In genomic region chr2:90652101-90652500, GRCm38 (mm10) we compare ENCODE assay signal across 14 mouse cellular contexts. TPM values are rescaled to one million over a fixed set of nuclear protein-coding genes. Genes with fewer than 3 reads are reported as not detected.
DNase-seq lines count a peak whose midpoint lies in the region; TF ChIP-seq lines count a peak whose summit lies in the region.
"Had no signal": no experiment of that assay in that cellular context is flagged by ENCODE, and none has a peak within 500 bp of the region (broad histone marks: within the 10 kb centered on the region; RNA-seq: fewer than 3 reads in every experiment).

No protein-coding gene starts in this region.

- no peaks in the 10 kb centered on the region for H3K4me1 ChIP-seq in heart, embryonic 10.5 days
- H3K4me1 ChIP-seq in thymus, adult 2 months (replicated peaks; ENCODE audit: control insufficient read depth, insufficient read depth, low read length) = peaks cover 3% of the 10 kb centered on the region; the same call in 1 of the 2 replicates
- H3K4me1 ChIP-seq in hindbrain, embryonic 10.5 days (replicated peaks) = no peaks in the 10 kb centered on the region
- H3K4me1 ChIP-seq: embryonic facial prominence, embryonic 15.5 days; midbrain, embryonic 12.5 days had no signal

- H3K4me3 ChIP-seq in heart, embryonic 10.5 days = no peak overlapping the region
- no peak overlapping the region for H3K4me3 ChIP-seq in thymus, adult 2 months (ENCODE audit: control insufficient read depth, insufficient read depth, low read length)
- H3K4me3 ChIP-seq in left cerebral cortex, adult 2 months = no peak overlapping the region
- no peak overlapping the region for H3K4me3 ChIP-seq in hindbrain, embryonic 10.5 days
- H3K4me3 ChIP-seq: embryonic facial prominence, embryonic 15.5 days; midbrain, embryonic 12.5 days had no signal

- intact Hi-C loops in heart, postnatal 14 days (cut with DNase I) = no loop called here
- intact Hi-C loops in left cerebral cortex, adult 2 months (cut with DNase I) = no loop called here

- H3K9me3 ChIP-seq in heart, embryonic 10.5 days = no peaks in the 10 kb centered on the region
- no peaks in the 10 kb centered on the region for H3K9me3 ChIP-seq in hindbrain, embryonic 10.5 days
- H3K9me3 ChIP-seq: embryonic facial prominence, embryonic 15.5 days; midbrain, embryonic 12.5 days had no signal

- no peaks in the 10 kb centered on the region for H3K36me3 ChIP-seq in heart, embryonic 10.5 days
- no peaks in the 10 kb centered on the region for H3K36me3 ChIP-seq in thymus, adult 2 months (ENCODE audit: control insufficient read depth, insufficient read depth, low read length)
- no peaks in the 10 kb centered on the region for H3K36me3 ChIP-seq in hindbrain, embryonic 10.5 days
- H3K36me3 ChIP-seq: embryonic facial prominence, embryonic 15.5 days; midbrain, embryonic 12.5 days had no signal

- no peaks in the 10 kb centered on the region for H3K27me3 ChIP-seq in heart, embryonic 10.5 days (ENCODE audit: insufficient read depth, poor library complexity, severe bottlenecking)
- H3K27me3 ChIP-seq in thymus, adult 2 months (ENCODE audit: control insufficient read depth, insufficient read depth, low read length) = no peaks in the 10 kb centered on the region
- peaks cover 2% of the 10 kb centered on the region; the same call in 1 of the 2 replicates for H3K27me3 ChIP-seq in hindbrain, embryonic 10.5 days (ENCODE audit: insufficient read depth, poor library complexity, severe bottlenecking)
- H3K27me3 ChIP-seq: embryonic facial prominence, embryonic 15.5 days; midbrain, embryonic 12.5 days had no signal

- DNase-seq in heart, adult 8-10 months (ENCODE audit: low spot score) = peak; percentile 49
- DNase-seq in heart, embryonic 10.5 days (ENCODE audit: low spot score) = no peak
- peak; percentile 39 for DNase-seq in CD4-positive, CD25-positive, alpha-beta regulatory T cell, adult 2 months (ENCODE audit: low read depth, low spot score)
- DNase-seq in heart, postnatal 14 days = peak; percentile 19 to 22
- DNase-seq in thymus, adult 2 months = peak; percentile 33
- DNase-seq in left cerebral cortex, adult 2 months (ENCODE audit: extremely low spot score in 1 of 2, low spot score in 2 of 2) = no peak
- DNase-seq in kidney, adult 9 months = no peak
- no peak for DNase-seq in hindbrain, embryonic 10.5 days (ENCODE audit: low spot score)
- DNase-seq: adrenal gland, adult 8-10 months; gastrocnemius, postnatal 10 days; kidney, adult 18-20 months; spleen, adult 18-20 months had no signal

- no peak for TF ChIP-seq POLR2A in thymus, adult 2 months (IDR thresholded peaks at IDR 0.05; ENCODE audit: control insufficient read depth, extremely low read depth, insufficient read depth, low read length, poor library complexity)

- TF ChIP-seq CTCF in thymus, adult 2 months (IDR thresholded peaks at IDR 0.05; ENCODE audit: borderline replicate concordance, control insufficient read depth, extremely low read depth, insufficient read depth, low read length, poor library complexity) = no peak
- no peak for TF ChIP-seq CTCF in left cerebral cortex, adult 2 months (IDR thresholded peaks at IDR 0.05)

- 59% methylated on average over 9 of the region's 10 CpGs for WGBS in heart, embryonic 10.5 days
- 2% methylated on average over 9 of the region's 10 CpGs for WGBS in thymus, adult 2 months
- 86% methylated on average over 9 of the region's 10 CpGs for WGBS in hindbrain, embryonic 10.5 days

- H3K27ac ChIP-seq in heart, embryonic 10.5 days = no peak overlapping the region
- no peak overlapping the region for H3K27ac ChIP-seq in thymus, adult 2 months (ENCODE audit: control insufficient read depth, insufficient read depth, low read length)
- H3K27ac ChIP-seq in left cerebral cortex, adult 2 months = no peak overlapping the region
- no peak overlapping the region for H3K27ac ChIP-seq in hindbrain, embryonic 10.5 days
- H3K27ac ChIP-seq: embryonic facial prominence, embryonic 15.5 days; midbrain, embryonic 12.5 days had no signal

RNA-seq across cellular contexts. Expression of gene Nup160, which starts 24.9 kb away (rescaled TPM):
- 10 to 100 TPM in 3 of 4 experiments, 1 to 10 TPM in 1; 9.6 to 14.1 (median 13.6) TPM for total RNA-seq in heart, adult 8-10 months (2022)
- 45.3 and 49.2 TPM in 2 replicates for polyA plus RNA-seq in heart, embryonic 10.5 days (2016; fragmentation: Nextera tagmentation; extraction: Ambion mirVana)
- 10 to 100 TPM; 10.3 to 19.3 TPM for total RNA-seq in heart, postnatal 14 days (2021)
- polyA plus RNA-seq in thymus, adult 2 months (2012; rRNA removed) = 21.9 and 22.7 TPM in 2 replicates
- total RNA-seq in left cerebral cortex, adult 2 months (2021) = 10 to 100 TPM; 15.2 to 25.4 TPM
- 51.0 and 60.0 TPM in 2 replicates for polyA plus RNA-seq in hindbrain, embryonic 10.5 days (2016; fragmentation: Nextera tagmentation; extraction: Ambion mirVana)

Comparison
In these comparisons a context has a peak if more than half of its experiments do, and no peak if none do; other contexts are left out.
1. DNase-seq: peak in heart, adult 8-10 months (single experiment), CD4-positive, CD25-positive, alpha-beta regulatory T cell, adult 2 months (single experiment), heart, postnatal 14 days (2 of 2) and thymus, adult 2 months (single experiment); none in heart, embryonic 10.5 days (single experiment), left cerebral cortex, adult 2 months (0 of 2), kidney, adult 9 months (single experiment) and hindbrain, embryonic 10.5 days (single experiment).